Mouse (Mus musculus) intestine, postnatal 0 days (tissue): ENCODE measurements at regions not wholly inside any gene's neighbourhood (a gene's known extent, or its start where the extent isn't known, plus 50 kb on each side); places are given as distances from the start of the nearest gene placed in this dataset.

Source experiments
- ATAC-seq: fragments of 200-750 bp; cut with Nextera tagmentation; 2 replicates; pipeline ENCODE4 v1.8.0; 2017; ENCODE audit warnings: mild to moderate bottlenecking, moderate TSS enrichment, moderate library complexity
- H3K27ac ChIP-seq: fragments of 300-500 bp; sonication (generic); 2 replicates; pipeline ENCODE4 v1.5.1; 2014; ENCODE audit warnings: mild to moderate bottlenecking, low read depth, low read length, moderate library complexity
- H3K27me3 ChIP-seq: fragments of 300-500 bp; sonication (generic); replicated peaks from 2 replicates; pipeline ENCODE4 v1.6.1; 2014; ENCODE audit warnings: low read length, mixed read lengths; ENCODE audit not compliant: control insufficient read depth, insufficient read depth
- H3K36me3 ChIP-seq: fragments of 300-500 bp; sonication (generic); 2 replicates; pipeline ENCODE4 v1.6.1; 2014; ENCODE audit warnings: mild to moderate bottlenecking, moderate library complexity; ENCODE audit not compliant: control insufficient read depth, insufficient read depth
- H3K4me1 ChIP-seq: fragments of 300-500 bp; sonication (generic); replicated peaks from 2 replicates; pipeline ENCODE4 v1.6.1; 2014; ENCODE audit warnings: antibody characterized with exemption, low read length, mixed read lengths; ENCODE audit not compliant: control insufficient read depth, insufficient read depth
- H3K4me2 ChIP-seq: fragments of 300-500 bp; sonication (generic); replicated peaks from 2 replicates; pipeline ENCODE4 v1.6.1; 2014; ENCODE audit warnings: low read depth, mild to moderate bottlenecking, moderate library complexity
- H3K4me3 ChIP-seq: fragments of 300-500 bp; sonication (generic); 2 replicates; pipeline ENCODE4 v1.5.1; 2014; ENCODE audit warnings: low read depth, low read length
- H3K9ac ChIP-seq: fragments of 300-500 bp; sonication (generic); 2 replicates; pipeline ENCODE4 v1.6.1; 2014; ENCODE audit warnings: mild to moderate bottlenecking, low read depth, low read length
- H3K9me3 ChIP-seq: fragments of 300-500 bp; sonication (generic); 2 replicates; pipeline ENCODE4 v1.6.1; 2016; ENCODE audit warnings: mixed run types; ENCODE audit not compliant: control insufficient read depth
- CTCF ChIP-seq: sonication (generic); IDR thresholded peaks from 2 replicates; pipeline ENCODE4 v1.5.1; 2016; ENCODE audit warnings: low read depth, mild to moderate bottlenecking, control low read depth, antibody characterized with exemption, moderate library complexity
- whole genome bisulfite sequencing: fragments of 180-500 bp; shearing (Covaris S2); extraction: QIAGEN DNeasy Blood & Tissue Kit; methylation state at CpG from one replicate; pipeline ENCODE4 v1.1.7; 2014; 5-methylcytosine and 5-hydroxymethylcytosine counted together

- TF ChIP-seq CTCF = no peak
- Histone ChIP-seq H3K36me3 (no peaks in the 10 kb centered on the region), H3K27me3 (no peaks in the 10 kb centered on the region), H3K4me2 (no peak overlapping the region), H3K4me1 (no peaks in the 10 kb centered on the region), H3K27ac (no peak overlapping the region), H3K9ac (no peak overlapping the region), H3K9me3 (no peaks in the 10 kb centered on the region), H3K4me3 (no peak overlapping the region)
- WGBS = 68% methylated on average over 12 of the region's 12 CpGs
- ATAC-seq = no peak
Measured at GRCm38 (mm10) chr17:62286086-62287080, 594.7 kb downstream of the Efna5 start.

- TF ChIP-seq CTCF = no peak
- H3K27me3 ChIP-seq = no peaks in the 10 kb centered on the region
- no peak overlapping the region for H3K27ac ChIP-seq
- no peak overlapping the region for H3K4me2 ChIP-seq
- no peaks in the 10 kb centered on the region for H3K9me3 ChIP-seq
- no peak overlapping the region for H3K4me3 ChIP-seq
- WGBS = 51% methylated on average over 3 of the region's 3 CpGs
- ATAC-seq = no peak
- no peaks in the 10 kb centered on the region for H3K36me3 ChIP-seq
- no peak overlapping the region for H3K9ac ChIP-seq
- H3K4me1 ChIP-seq = no peaks in the 10 kb centered on the region
Measured at GRCm38 (mm10) chr17:62280201-62280600, 600.9 kb downstream of the Efna5 start.

GRCm38 (mm10) chr17:62271399-62271798 is 609.7 kb downstream of the Efna5 start:
- no peaks in the 10 kb centered on the region for H3K36me3 ChIP-seq
- H3K27ac ChIP-seq = no peak overlapping the region
- no peaks in the 10 kb centered on the region for H3K4me1 ChIP-seq
- no peak overlapping the region for H3K9ac ChIP-seq
- no peak overlapping the region for H3K4me3 ChIP-seq
- H3K9me3 ChIP-seq = no peaks in the 10 kb centered on the region
- WGBS = 77% methylated on average over 7 of the region's 7 CpGs
- no peak for ATAC-seq
- no peaks in the 10 kb centered on the region for H3K27me3 ChIP-seq
- no peak overlapping the region for H3K4me2 ChIP-seq
- TF ChIP-seq CTCF = no peak

GRCm38 (mm10) chr17:62269279-62269678 is 611.8 kb downstream of the Efna5 start:
- WGBS = 89% methylated on average over 4 of the region's 4 CpGs
- ATAC-seq = no peak
- no peak overlapping the region for H3K4me3 ChIP-seq
- no peaks in the 10 kb centered on the region for H3K27me3 ChIP-seq
- no peaks in the 10 kb centered on the region for H3K36me3 ChIP-seq
- no peaks in the 10 kb centered on the region for H3K4me1 ChIP-seq
- H3K9me3 ChIP-seq = no peaks in the 10 kb centered on the region
- no peak for TF ChIP-seq CTCF
- no peak overlapping the region for H3K27ac ChIP-seq
- H3K9ac ChIP-seq = no peak overlapping the region
- H3K4me2 ChIP-seq = no peak overlapping the region

- no peak for TF ChIP-seq CTCF
- Histone ChIP-seq H3K4me1 (no peaks in the 10 kb centered on the region), H3K4me2 (no peak overlapping the region), H3K4me3 (no peak overlapping the region), H3K27ac (no peak overlapping the region), H3K27me3 (no peaks in the 10 kb centered on the region), H3K9ac (no peak overlapping the region), H3K9me3 (no peaks in the 10 kb centered on the region), H3K36me3 (no peaks in the 10 kb centered on the region)
- ATAC-seq = no peak
- WGBS = 58% methylated on average over 3 of the region's 3 CpGs
Measured at GRCm38 (mm10) chr17:62253448-62253847, 627.7 kb downstream of the Efna5 start.

- ATAC-seq = no peak
- WGBS = 48% methylated on average over 3 of the region's 3 CpGs
- no peaks in the 10 kb centered on the region for H3K27me3 ChIP-seq
- no peaks in the 10 kb centered on the region for H3K4me1 ChIP-seq
- no peak overlapping the region for H3K4me3 ChIP-seq
- no peak overlapping the region for H3K4me2 ChIP-seq
- TF ChIP-seq CTCF = no peak
- H3K36me3 ChIP-seq = no peaks in the 10 kb centered on the region
- no peak overlapping the region for H3K9ac ChIP-seq
- H3K9me3 ChIP-seq = no peaks in the 10 kb centered on the region
- no peak overlapping the region for H3K27ac ChIP-seq
Measured at GRCm38 (mm10) chr17:62248011-62248410, 633.1 kb downstream of the Efna5 start.
